Mouse (Mus musculus) embryonic facial prominence, embryonic 10.5 days (tissue): ENCODE measurements around the gene Gm7792. TPM values are rescaled to one million over a fixed set of nuclear protein-coding genes. Genes with fewer than 3 reads are reported as not detected.
"Not testable (repeated sequence)": the region's sequence is repeated elsewhere in the genome, so short reads cannot be mapped to it uniquely, and the experiment has no call there.

Source experiments
- DNase-seq: peaks from one replicate; pipeline ENCODE4 v3.0.0-alpha.2; 2017; ENCODE audit warnings: low spot score
- H3K27ac ChIP-seq: fragments of 300-500 bp; sonication (generic); replicated peaks from 2 replicates; pipeline ENCODE4 v1.5.1; 2016; ENCODE audit warnings: mild to moderate bottlenecking
- H3K27me3 ChIP-seq: fragments of 300-500 bp; sonication (generic); replicated peaks from 2 replicates; pipeline ENCODE4 v1.6.1; 2016; ENCODE audit warnings: low read depth, mild to moderate bottlenecking; ENCODE audit not compliant: poor library complexity, severe bottlenecking
- H3K36me3 ChIP-seq: fragments of 300-500 bp; sonication (generic); replicated peaks from 2 replicates; pipeline ENCODE4 v1.6.1; 2016; ENCODE audit warnings: mild to moderate bottlenecking, moderate library complexity
- H3K4me1 ChIP-seq: fragments of 300-500 bp; sonication (generic); 2 replicates; pipeline ENCODE4 v1.6.1; 2016
- H3K4me3 ChIP-seq: fragments of 300-500 bp; sonication (generic); 2 replicates; pipeline ENCODE4 v1.5.1; 2016; ENCODE audit warnings: mild to moderate bottlenecking, moderate library complexity
- H3K9me3 ChIP-seq: fragments of 300-500 bp; sonication (generic); 2 replicates; pipeline ENCODE4 v1.6.1; 2016; ENCODE audit warnings: mild to moderate bottlenecking
- WGBS: fragments of 180-500 bp; shearing (Covaris S2); methylation state at CpG from one replicate; pipeline ENCODE4 v1.1.7; 2016; 5-methylcytosine and 5-hydroxymethylcytosine counted together
- polyA plus RNA-seq: library from polyadenylated mRNA; unstranded; fragments of >200 nt; fragmentation: Nextera tagmentation; extraction: Ambion mirVana; gene quantifications from 2 replicates; pipeline ENCODE4 v1.2.1, GENCODE M21; 2016

The Gm7792 gene
- not detected in 2 replicates for polyA plus RNA-seq

GRCm38 (mm10) chr5:93843476-93843875 is at the start of gene Gm7792:
Gene Gm7792 (plus strand): TSS chr5:93843776.
- DNase-seq, H3K27me3 ChIP-seq, H3K36me3 ChIP-seq, H3K9me3 ChIP-seq, H3K4me1 ChIP-seq, H3K27ac ChIP-seq, H3K4me3 ChIP-seq: not testable (repeated sequence)
- 83% methylated on average over 1 of the region's 2 CpGs for WGBS

Other genes with a start within 250 kb of the Gm7792 start
- not detected in 2 replicates for gene C87414, start 172.2 kb upstream of the Gm7792 start, polyA plus RNA-seq
- gene Gm16429, start 85.3 kb downstream of the Gm7792 start, polyA plus RNA-seq: not detected in 2 replicates
- not detected in 2 replicates for gene BC061212, start 226.8 kb downstream of the Gm7792 start, polyA plus RNA-seq
- gene Gm6351, start 232.6 kb downstream of the Gm7792 start, polyA plus RNA-seq: not detected in 2 replicates